Mouse (Mus musculus) kidney, embryonic 14.5 days (tissue): ENCODE measurements at regions not wholly inside any gene's neighbourhood (a gene's known extent, or its start where the extent isn't known, plus 50 kb on each side); places are given as distances from the start of the nearest gene placed in this dataset.

Experiments
- ATAC-seq: fragments of 200-750 bp; cut with Nextera tagmentation; 2 replicates; pipeline ENCODE4 v1.8.0; 2017; ENCODE audit warnings: moderate number of reproducible peaks, mild to moderate bottlenecking, moderate TSS enrichment, moderate library complexity; ENCODE audit not compliant: low FRiP score, low TSS enrichment
- H3K27ac ChIP-seq: fragments of 300-500 bp; sonication (generic); 2 replicates; pipeline ENCODE4 v1.5.1; 2014; ENCODE audit warnings: low read depth, mild to moderate bottlenecking, low read length, moderate library complexity, mixed read lengths
- H3K27me3 ChIP-seq: fragments of 300-500 bp; sonication (generic); 2 replicates; pipeline ENCODE4 v1.6.1; 2014; ENCODE audit warnings: mild to moderate bottlenecking, low read length; ENCODE audit not compliant: control insufficient read depth, insufficient read depth
- H3K36me3 ChIP-seq: fragments of 300-500 bp; sonication (generic); 2 replicates; pipeline ENCODE4 v1.6.1; 2014; ENCODE audit warnings: low read length, mixed read lengths; ENCODE audit not compliant: control insufficient read depth, insufficient read depth
- H3K4me1 ChIP-seq: fragments of 300-500 bp; sonication (generic); 2 replicates; pipeline ENCODE4 v1.6.1; 2014; ENCODE audit warnings: low read length, mixed read lengths; ENCODE audit not compliant: control insufficient read depth, insufficient read depth
- H3K4me2 ChIP-seq: fragments of 300-500 bp; sonication (generic); replicated peaks from 2 replicates; pipeline ENCODE4 v1.6.1; 2014; ENCODE audit warnings: low read depth, mild to moderate bottlenecking, low read length
- H3K4me3 ChIP-seq: fragments of 300-500 bp; sonication (generic); 2 replicates; pipeline ENCODE4 v1.5.1; 2014; ENCODE audit warnings: mild to moderate bottlenecking, low read length
- H3K9ac ChIP-seq: fragments of 300-500 bp; sonication (generic); 2 replicates; pipeline ENCODE4 v1.6.1; 2014; ENCODE audit warnings: low read depth, mild to moderate bottlenecking, low read length, moderate library complexity
- H3K9me3 ChIP-seq: fragments of 300-500 bp; sonication (generic); 2 replicates; pipeline ENCODE4 v1.6.1; 2016; ENCODE audit warnings: low read length; ENCODE audit not compliant: control insufficient read depth
- whole genome bisulfite sequencing: fragments of 180-500 bp; shearing (Covaris S2); extraction: QIAGEN DNeasy Blood & Tissue Kit; methylation state at CpG from one replicate; pipeline ENCODE4 v1.1.7; 2014; 5-methylcytosine and 5-hydroxymethylcytosine counted together

DNA sequence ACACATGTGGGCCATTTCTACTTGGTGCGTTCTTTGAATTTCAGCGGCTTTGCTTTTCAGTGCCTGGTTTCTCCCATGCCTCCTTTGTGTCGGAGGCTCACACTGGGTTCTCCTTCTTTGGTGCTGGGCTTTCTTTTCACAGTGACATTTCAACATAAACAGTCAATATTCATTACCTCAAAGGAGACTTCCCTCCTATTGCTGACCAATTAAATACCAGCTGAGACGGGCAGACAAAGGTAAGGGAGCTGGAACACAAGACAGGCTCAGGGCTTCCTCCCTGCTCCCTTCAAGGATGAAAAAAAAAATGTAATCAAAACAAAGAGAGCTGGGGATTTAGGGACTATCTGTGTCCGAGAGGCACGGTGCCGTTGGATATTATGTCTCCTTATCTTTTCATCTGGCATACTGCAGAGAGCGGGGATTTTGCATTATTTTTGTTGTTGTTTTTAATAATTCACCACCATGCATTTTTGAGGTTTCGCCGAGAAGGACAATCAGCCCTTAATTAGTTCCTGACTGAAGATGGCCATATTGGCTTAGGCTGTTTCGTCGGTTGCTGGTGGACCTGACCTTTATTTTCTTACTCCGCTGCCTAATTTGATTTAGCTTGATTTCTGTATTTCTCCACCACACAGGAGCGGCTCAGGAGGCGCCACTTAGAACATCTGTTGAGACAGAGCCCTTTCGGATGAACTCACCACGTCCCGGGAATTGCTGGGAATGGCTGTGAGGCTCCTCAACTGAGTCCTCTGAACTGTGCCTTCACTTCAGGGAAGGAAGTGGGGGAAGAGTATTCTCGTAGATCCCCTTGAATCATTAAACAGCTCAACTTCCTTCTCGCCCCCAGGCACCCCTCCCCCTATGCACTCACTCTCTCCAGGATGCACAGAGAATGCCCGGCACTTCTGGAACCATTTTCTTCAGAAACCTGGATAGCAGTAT is 373.9 kb downstream of the Nr2f2 start:
- H3K36me3 ChIP-seq, result no peaks in the 10 kb centered on the region
- H3K27me3 ChIP-seq, result no peaks in the 10 kb centered on the region
- no peaks in the 10 kb centered on the region for H3K4me1 ChIP-seq
- H3K27ac ChIP-seq, result no peak overlapping the region
- no peaks in the 10 kb centered on the region for H3K9me3 ChIP-seq
- peak; percentile 69; the same call in 1 of the 2 replicates for ATAC-seq
- H3K9ac ChIP-seq, result peak overlapping the region; percentile 46; the same call in 1 of the 2 replicates
- WGBS, result 6% methylated on average over 21 of the region's 21 CpGs
- peak overlapping the region; percentile 57 for H3K4me2 ChIP-seq
- H3K4me3 ChIP-seq, result peak overlapping the region; percentile 33

DNA sequence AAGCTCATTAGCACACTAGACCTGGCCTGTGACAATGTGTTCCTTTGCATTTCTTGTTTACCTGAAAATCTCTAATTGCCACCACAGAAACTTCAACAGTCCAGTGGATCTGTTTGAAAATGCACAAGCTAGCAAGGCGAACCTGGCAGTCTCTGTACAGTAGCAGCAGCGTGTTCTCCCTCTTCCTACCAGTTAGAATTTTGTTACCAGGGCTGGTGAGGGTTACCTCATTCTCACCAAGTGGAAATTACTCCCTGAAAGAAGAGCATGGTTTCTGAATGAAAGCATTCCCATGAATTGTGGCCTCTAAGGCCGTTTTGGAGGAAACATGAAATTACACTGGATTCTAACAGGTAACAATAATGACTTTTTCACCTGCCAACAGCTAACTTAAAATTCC is 374.6 kb downstream of the Nr2f2 start:
- H3K9me3 ChIP-seq, result no peaks in the 10 kb centered on the region
- ATAC-seq, result no peak
- H3K9ac ChIP-seq, result peak overlapping the region; percentile 46; the same call in 1 of the 2 replicates
- no peaks in the 10 kb centered on the region for H3K27me3 ChIP-seq
- H3K36me3 ChIP-seq, result no peaks in the 10 kb centered on the region
- H3K27ac ChIP-seq, result no peak overlapping the region
- H3K4me1 ChIP-seq, result no peaks in the 10 kb centered on the region
- H3K4me2 ChIP-seq, result peak overlapping the region; percentile 57
- WGBS, result 26% methylated on average over 3 of the region's 3 CpGs
- no peak overlapping the region; the same call in 1 of the 2 replicates for H3K4me3 ChIP-seq

GRCm38 (mm10) chr7:69988704-69989103 is 377.8 kb downstream of the Nr2f2 start:
- Histone ChIP-seq H3K9ac (no peak overlapping the region), H3K4me1 (no peaks in the 10 kb centered on the region), H3K9me3 (no peaks in the 10 kb centered on the region; the same call in 1 of the 2 replicates), H3K4me2 (no peak overlapping the region), H3K4me3 (no peak overlapping the region), H3K27ac (no peak overlapping the region), H3K27me3 (no peaks in the 10 kb centered on the region), H3K36me3 (no peaks in the 10 kb centered on the region)
- no peak for ATAC-seq
- 6% methylated on average over 5 of the region's 5 CpGs for WGBS

- Histone ChIP-seq H3K27me3 (no peaks in the 10 kb centered on the region), H3K4me2 (no peak overlapping the region), H3K4me1 (no peaks in the 10 kb centered on the region), H3K4me3 (no peak overlapping the region), H3K27ac (no peak overlapping the region), H3K9me3 (no peaks in the 10 kb centered on the region; the same call in 1 of the 2 replicates), H3K36me3 (no peaks in the 10 kb centered on the region), H3K9ac (no peak overlapping the region)
- ATAC-seq, result no peak
- WGBS, result 81% methylated on average over 2 of the region's 2 CpGs
These were observed 385.2 kb downstream of the Nr2f2 start for GRCm38 (mm10) chr7:69981301-69981700.

GRCm38 (mm10) chr7:69976369-69976768 is 390.2 kb downstream of the Nr2f2 start:
- 30% methylated on average over 3 of the region's 3 CpGs for WGBS
- Histone ChIP-seq H3K4me3 (no peak overlapping the region), H3K4me2 (no peak overlapping the region), H3K4me1 (no peaks in the 10 kb centered on the region), H3K9me3 (no peaks in the 10 kb centered on the region), H3K9ac (no peak overlapping the region), H3K36me3 (no peaks in the 10 kb centered on the region), H3K27me3 (no peaks in the 10 kb centered on the region), H3K27ac (no peak overlapping the region)
- ATAC-seq, result no peak

- no peaks in the 10 kb centered on the region for H3K9me3 ChIP-seq
- H3K9ac ChIP-seq, result no peak overlapping the region
- no peak overlapping the region for H3K4me3 ChIP-seq
- no peaks in the 10 kb centered on the region for H3K36me3 ChIP-seq
- no peaks in the 10 kb centered on the region for H3K27me3 ChIP-seq
- H3K4me1 ChIP-seq, result no peaks in the 10 kb centered on the region
- no peak overlapping the region for H3K27ac ChIP-seq
- 62% methylated on average over 8 of the region's 8 CpGs for WGBS
- ATAC-seq, result no peak
- no peak overlapping the region for H3K4me2 ChIP-seq
These were observed 402.5 kb downstream of the Nr2f2 start for GRCm38 (mm10) chr7:69964002-69964401.

GRCm38 (mm10) chr7:69950221-69950670 is 416.3 kb downstream of the Nr2f2 start:
- H3K36me3 ChIP-seq, result no peaks in the 10 kb centered on the region
- H3K4me1 ChIP-seq, result no peaks in the 10 kb centered on the region
- 25% methylated on average over 6 of the region's 6 CpGs for WGBS
- no peak; the same call in 1 of the 2 replicates for ATAC-seq
- no peak overlapping the region for H3K4me2 ChIP-seq
- no peak overlapping the region for H3K27ac ChIP-seq
- no peak overlapping the region for H3K9ac ChIP-seq
- no peaks in the 10 kb centered on the region for H3K9me3 ChIP-seq
- H3K27me3 ChIP-seq, result no peaks in the 10 kb centered on the region
- no peak overlapping the region for H3K4me3 ChIP-seq

GRCm38 (mm10) chr7:69949647-69950121 is 416.9 kb downstream of the Nr2f2 start:
- H3K4me2 ChIP-seq, result no peak overlapping the region
- no peaks in the 10 kb centered on the region for H3K36me3 ChIP-seq
- H3K9ac ChIP-seq, result no peak overlapping the region
- 40% methylated on average over 10 of the region's 10 CpGs for WGBS
- no peak overlapping the region for H3K27ac ChIP-seq
- H3K27me3 ChIP-seq, result no peaks in the 10 kb centered on the region
- H3K4me1 ChIP-seq, result no peaks in the 10 kb centered on the region
- no peak for ATAC-seq
- no peaks in the 10 kb centered on the region for H3K9me3 ChIP-seq
- H3K4me3 ChIP-seq, result no peak overlapping the region

DNA sequence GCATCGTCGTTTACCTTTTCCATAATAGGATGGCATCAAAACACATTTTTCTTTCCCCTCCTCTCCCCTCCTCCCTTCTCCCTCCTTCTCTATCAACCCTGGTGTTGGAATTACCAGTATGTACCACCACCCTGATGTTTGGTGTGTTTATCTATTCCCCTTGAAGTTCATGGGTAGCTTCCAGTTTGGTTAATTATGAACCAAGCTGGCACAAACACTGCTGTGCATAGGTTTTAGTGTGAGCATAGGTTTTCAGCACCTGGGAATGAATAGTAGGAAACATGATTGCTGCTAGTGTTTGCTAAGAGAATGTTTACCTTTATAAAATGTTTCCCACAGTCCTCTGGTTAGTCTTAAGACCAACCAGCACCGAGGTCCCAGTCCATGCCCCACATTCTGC is 420.1 kb downstream of the Nr2f2 start:
- Histone ChIP-seq H3K9me3 (no peaks in the 10 kb centered on the region), H3K9ac (no peak overlapping the region), H3K4me3 (no peak overlapping the region), H3K4me2 (no peak overlapping the region), H3K27me3 (no peaks in the 10 kb centered on the region), H3K27ac (no peak overlapping the region), H3K4me1 (no peaks in the 10 kb centered on the region), H3K36me3 (no peaks in the 10 kb centered on the region)
- 83% methylated on average over 3 of the region's 3 CpGs for WGBS
- ATAC-seq, result no peak
